Mouse (Mus musculus): Measurements from ENCODE around the gene Sod3.

DNA sequence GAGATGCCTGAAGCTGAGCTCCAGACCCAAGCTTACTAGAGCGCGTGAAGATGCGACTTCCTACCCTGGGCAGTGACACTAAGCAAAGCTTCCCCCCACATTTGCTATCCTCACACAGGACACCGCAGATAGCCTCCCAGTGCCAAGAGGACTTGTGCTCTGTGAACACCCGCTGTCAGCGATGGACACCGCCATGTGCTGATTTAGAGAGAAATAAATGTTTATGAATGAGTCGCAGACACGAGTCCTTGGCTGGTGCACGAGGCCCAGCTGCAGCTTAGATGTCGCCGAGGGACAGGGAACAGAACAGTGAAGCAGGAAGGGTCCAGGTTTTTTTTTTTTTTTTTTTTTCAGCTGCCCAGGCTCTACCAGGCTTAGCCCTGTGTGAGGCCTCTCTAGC lies 46.6 kb downstream of the Sod3 start:
- TF ChIP-seq POLR2A (IDR thresholded peaks at IDR 0.05; ENCODE audit: extremely low read depth, insufficient read depth, low read length) (no peak), CTCF (IDR thresholded peaks at IDR 0.05; ENCODE audit: low read depth, low read length) (no peak)

Measured in liver, adult 2 months (tissue).